17 mouse cellular contexts compared by ENCODE assay signal in the genomic region with DNA sequence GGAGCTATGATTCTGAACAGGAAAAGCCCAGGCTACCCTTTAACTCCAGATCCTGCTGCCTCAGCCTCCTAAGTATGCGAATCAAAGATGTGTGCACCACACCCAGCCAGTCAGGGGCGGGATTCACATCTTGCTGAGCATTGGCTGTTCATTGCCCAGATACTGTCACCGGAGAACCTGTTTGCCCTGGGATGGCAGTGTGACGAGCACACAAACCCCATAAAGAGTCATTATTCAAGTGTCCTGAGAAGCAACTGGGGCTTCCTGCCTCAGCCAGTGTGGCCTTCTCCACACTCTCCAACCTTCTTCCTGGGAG. TPM values are rescaled to one million over a fixed set of nuclear protein-coding genes. Genes with fewer than 3 reads are reported as not detected.
A peak's percentile ranks its signal among the peaks of the same experiment; 100 is the strongest.
DNase-seq lines count a peak whose midpoint lies in the region; ATAC-seq and TF ChIP-seq lines count a peak whose summit lies in the region.
"Had no signal": no experiment of that assay in that cellular context is flagged by ENCODE, and none has a peak within 500 bp of the region (broad histone marks: within the 10 kb centered on the region; RNA-seq: fewer than 3 reads in every experiment).

No protein-coding gene starts in this region.

- no peaks in the 10 kb centered on the region for H3K36me3 ChIP-seq in forebrain, embryonic 15.5 days
- H3K36me3 ChIP-seq in forebrain, postnatal 0 days (ENCODE audit: insufficient read depth): no peaks in the 10 kb centered on the region
- H3K36me3 ChIP-seq in heart, embryonic 16.5 days (ENCODE audit: control insufficient read depth, insufficient read depth): peaks cover 2% of the 10 kb centered on the region; the same call in 1 of the 2 replicates
- H3K36me3 ChIP-seq in midbrain, embryonic 11.5 days (ENCODE audit: control insufficient read depth, insufficient read depth, low read length): no peaks in the 10 kb centered on the region
- H3K36me3 ChIP-seq in midbrain, embryonic 16.5 days (ENCODE audit: control insufficient read depth, insufficient read depth, low read length): no peaks in the 10 kb centered on the region
- H3K36me3 ChIP-seq in limb, embryonic 10.5 days: no peaks in the 10 kb centered on the region
- H3K36me3 ChIP-seq: embryonic facial prominence, embryonic 12.5 days had no signal

- no peak overlapping the region for H3K9ac ChIP-seq in forebrain, embryonic 15.5 days (replicated peaks)
- no peak overlapping the region for H3K9ac ChIP-seq in forebrain, postnatal 0 days
- H3K9ac ChIP-seq in heart, embryonic 16.5 days (ENCODE audit: low read length): no peak overlapping the region
- H3K9ac ChIP-seq in midbrain, embryonic 11.5 days (ENCODE audit: low read length): no peak overlapping the region
- H3K9ac ChIP-seq in midbrain, embryonic 16.5 days (ENCODE audit: low read depth, low read length): no peak overlapping the region
- H3K9ac ChIP-seq: embryonic facial prominence, embryonic 12.5 days; liver, embryonic 14.5 days had no signal

- no peak for ATAC-seq in forebrain, embryonic 15.5 days (replicated peaks)
- ATAC-seq in forebrain, postnatal 0 days: no peak
- ATAC-seq in heart, embryonic 16.5 days (replicated peaks; ENCODE audit: extremely low read depth, insufficient read depth, low FRiP score): no peak
- ATAC-seq in midbrain, embryonic 11.5 days (ENCODE audit: low FRiP score): no peak
- no peak for ATAC-seq in midbrain, embryonic 16.5 days

- H3K27me3 ChIP-seq in forebrain, embryonic 15.5 days: no peaks in the 10 kb centered on the region
- H3K27me3 ChIP-seq in forebrain, postnatal 0 days (ENCODE audit: insufficient read depth, low read length): no peaks in the 10 kb centered on the region
- no peaks in the 10 kb centered on the region for H3K27me3 ChIP-seq in heart, embryonic 16.5 days (ENCODE audit: control insufficient read depth, insufficient read depth, low read length)
- no peaks in the 10 kb centered on the region for H3K27me3 ChIP-seq in midbrain, embryonic 11.5 days (ENCODE audit: control insufficient read depth, insufficient read depth, low read length)
- no peaks in the 10 kb centered on the region for H3K27me3 ChIP-seq in midbrain, embryonic 16.5 days (ENCODE audit: control insufficient read depth, insufficient read depth, low read depth, low read length)
- peaks cover 7% of the 10 kb centered on the region; the same call in 1 of the 2 replicates for H3K27me3 ChIP-seq in limb, embryonic 10.5 days (ENCODE audit: low read depth, poor library complexity, severe bottlenecking)

- WGBS in forebrain, embryonic 15.5 days: 66% methylated on average over 4 of the region's 4 CpGs
- WGBS in forebrain, postnatal 0 days: 55% methylated on average over 4 of the region's 4 CpGs
- WGBS in heart, embryonic 16.5 days: 49% methylated on average over 4 of the region's 4 CpGs
- 72% methylated on average over 4 of the region's 4 CpGs for WGBS in midbrain, embryonic 11.5 days
- WGBS in midbrain, embryonic 16.5 days: 64% methylated on average over 4 of the region's 4 CpGs
- 52% methylated on average over 4 of the region's 4 CpGs for WGBS in limb, embryonic 10.5 days

- TF ChIP-seq CTCF in forebrain, postnatal 0 days (IDR thresholded peaks at IDR 0.05; ENCODE audit: low read depth): no peak

- 0 out of 2 replicates have a peak overlapping the region, but pooled peaks have one; percentile 10 for H3K4me2 ChIP-seq in forebrain, embryonic 15.5 days (replicated peaks)
- H3K4me2 ChIP-seq in forebrain, postnatal 0 days (ENCODE audit: low read depth): no peak overlapping the region
- 0 out of 2 replicates have a peak overlapping the region, but pooled peaks have one; percentile 7 for H3K4me2 ChIP-seq in heart, embryonic 16.5 days (ENCODE audit: low read depth, low read length)
- H3K4me2 ChIP-seq in midbrain, embryonic 11.5 days: no peak overlapping the region
- no peak overlapping the region for H3K4me2 ChIP-seq in midbrain, embryonic 16.5 days (ENCODE audit: low read length)
- H3K4me2 ChIP-seq: embryonic facial prominence, embryonic 12.5 days had no signal

- H3K27ac ChIP-seq in forebrain, embryonic 15.5 days (replicated peaks): no peak overlapping the region
- no peak overlapping the region for H3K27ac ChIP-seq in forebrain, postnatal 0 days (ENCODE audit: low read depth, low read length)
- H3K27ac ChIP-seq in heart, embryonic 16.5 days (ENCODE audit: low read length): peak overlapping the region; percentile 15
- no peak overlapping the region for H3K27ac ChIP-seq in midbrain, embryonic 11.5 days (ENCODE audit: low read depth, low read length)
- no peak overlapping the region for H3K27ac ChIP-seq in midbrain, embryonic 16.5 days (ENCODE audit: low read length)
- no peak overlapping the region for H3K27ac ChIP-seq in limb, embryonic 10.5 days
- H3K27ac ChIP-seq: embryonic facial prominence, embryonic 12.5 days; liver, embryonic 14.5 days had no signal

- no peaks in the 10 kb centered on the region for H3K4me1 ChIP-seq in forebrain, embryonic 15.5 days
- H3K4me1 ChIP-seq in forebrain, postnatal 0 days (ENCODE audit: insufficient read depth): no peaks in the 10 kb centered on the region
- no peaks in the 10 kb centered on the region for H3K4me1 ChIP-seq in heart, embryonic 16.5 days (ENCODE audit: control insufficient read depth, insufficient read depth, low read length)
- peaks cover 2% of the 10 kb centered on the region; the same call in 1 of the 2 replicates for H3K4me1 ChIP-seq in midbrain, embryonic 11.5 days (ENCODE audit: control insufficient read depth, insufficient read depth, low read length)
- no peaks in the 10 kb centered on the region for H3K4me1 ChIP-seq in midbrain, embryonic 16.5 days (ENCODE audit: control insufficient read depth, insufficient read depth, low read length)
- H3K4me1 ChIP-seq in limb, embryonic 10.5 days: peaks cover 23% of the 10 kb centered on the region
- H3K4me1 ChIP-seq: embryonic facial prominence, embryonic 12.5 days had no signal

- H3K4me3 ChIP-seq in forebrain, embryonic 15.5 days: no peak overlapping the region
- H3K4me3 ChIP-seq in forebrain, postnatal 0 days (ENCODE audit: low read depth, low read length): no peak overlapping the region
- H3K4me3 ChIP-seq in heart, embryonic 16.5 days (ENCODE audit: low read length): no peak overlapping the region
- no peak overlapping the region for H3K4me3 ChIP-seq in midbrain, embryonic 11.5 days (ENCODE audit: low read depth, low read length)
- H3K4me3 ChIP-seq in midbrain, embryonic 16.5 days (ENCODE audit: low read depth, low read length): no peak overlapping the region
- H3K4me3 ChIP-seq in limb, embryonic 10.5 days: peak overlapping the region; percentile 12; the same call in 1 of the 2 replicates
- H3K4me3 ChIP-seq: embryonic facial prominence, embryonic 12.5 days had no signal

- no peaks in the 10 kb centered on the region for H3K9me3 ChIP-seq in forebrain, embryonic 15.5 days
- H3K9me3 ChIP-seq in forebrain, postnatal 0 days (ENCODE audit: low read length): no peaks in the 10 kb centered on the region
- 0 out of 2 replicates have a peak, but pooled peaks cover 4% of the 10 kb centered on the region for H3K9me3 ChIP-seq in heart, embryonic 16.5 days (replicated peaks; ENCODE audit: control insufficient read depth, low read length)
- no peaks in the 10 kb centered on the region for H3K9me3 ChIP-seq in midbrain, embryonic 11.5 days (ENCODE audit: control insufficient read depth, low read length)
- H3K9me3 ChIP-seq in midbrain, embryonic 16.5 days (replicated peaks; ENCODE audit: control insufficient read depth, low read length, poor library complexity, severe bottlenecking): no peaks in the 10 kb centered on the region
- no peaks in the 10 kb centered on the region for H3K9me3 ChIP-seq in limb, embryonic 10.5 days (replicated peaks)
- H3K9me3 ChIP-seq: embryonic facial prominence, embryonic 12.5 days had no signal

- no peak for DNase-seq in forebrain, postnatal 0 days
- no peak for DNase-seq in heart, postnatal 4 days
- peak; percentile 61 for DNase-seq in midbrain, embryonic 11.5 days (ENCODE audit: low spot score, missing footprints)
- DNase-seq in limb, embryonic 10.5 days (ENCODE audit: low spot score): no peak
- no peak for DNase-seq in adrenal gland, postnatal 10 days
- DNase-seq: cerebellum, postnatal 36 days; gastrocnemius, postnatal 14 days; kidney, postnatal 36 days; layer of hippocampus, postnatal 36 days; left cerebral cortex, postnatal 4 days; lung, postnatal 4 days had no signal

RNA-seq across cellular contexts. Expression of gene Myl2, which starts 11.1 kb away (rescaled TPM):
- 0.28 and 3.6 TPM in 2 replicates for polyA plus RNA-seq in forebrain, embryonic 15.5 days (2015; fragmentation: Nextera tagmentation; extraction: Ambion mirVana)
- total RNA-seq in forebrain, postnatal 0 days (2014; rRNA removed): 0.38 and 2.9 TPM in 2 replicates
- polyA plus RNA-seq in forebrain, postnatal 0 days (2015; fragmentation: Nextera tagmentation; extraction: Ambion mirVana): 1.7 TPM in 2 replicates
- 7,978 and 9,755 TPM in 2 replicates for polyA plus RNA-seq in heart, embryonic 16.5 days (2015; fragmentation: Nextera tagmentation; extraction: Ambion mirVana)
- total RNA-seq in heart, postnatal 4 days (2021): over 10,000 TPM; 18,495 to 19,403 TPM
- 0.29 TPM in 1 of 2 replicates, not detected in the other for polyA plus RNA-seq in midbrain, embryonic 11.5 days (2014; fragmentation: Nextera tagmentation; extraction: Ambion mirVana)
- polyA plus RNA-seq in midbrain, embryonic 16.5 days (2015; fragmentation: Nextera tagmentation; extraction: Ambion mirVana): 1.6 and 2.4 TPM in 2 replicates
- 3.1 TPM in 2 replicates for polyA plus RNA-seq in limb, embryonic 10.5 days (2016; fragmentation: Nextera tagmentation; extraction: Ambion mirVana)
- 100 to 1,000 TPM in 1 of 2 experiments, 10 to 100 TPM in 1; 25.5 to 182 TPM for total RNA-seq in adrenal gland, postnatal 10 days (2021)
- total RNA-seq: left cerebral cortex, postnatal 4 days had no signal

RNA-seq across cellular contexts. Expression of gene Ccdc63, which starts 28.7 kb away (rescaled TPM):
- polyA plus RNA-seq in forebrain, embryonic 15.5 days (2015; fragmentation: Nextera tagmentation; extraction: Ambion mirVana): not detected in 2 replicates
- total RNA-seq in forebrain, postnatal 0 days (2014; rRNA removed): 0.43 TPM in 1 of 2 replicates, not detected in the other
- polyA plus RNA-seq in forebrain, postnatal 0 days (2015; fragmentation: Nextera tagmentation; extraction: Ambion mirVana): 0.08 and 0.16 TPM in 2 replicates
- 0.12 and 0.56 TPM in 2 replicates for polyA plus RNA-seq in heart, embryonic 16.5 days (2015; fragmentation: Nextera tagmentation; extraction: Ambion mirVana)
- under 1 TPM in 1 of 2 experiments, not detected in 1; 0.36 TPM for total RNA-seq in heart, postnatal 4 days (2021)
- polyA plus RNA-seq in midbrain, embryonic 11.5 days (2014; fragmentation: Nextera tagmentation; extraction: Ambion mirVana): 0.03 TPM in 1 of 2 replicates, not detected in the other
- 0.24 and 0.25 TPM in 2 replicates for polyA plus RNA-seq in midbrain, embryonic 16.5 days (2015; fragmentation: Nextera tagmentation; extraction: Ambion mirVana)
- polyA plus RNA-seq in limb, embryonic 10.5 days (2016; fragmentation: Nextera tagmentation; extraction: Ambion mirVana): not detected in 2 replicates
- total RNA-seq in adrenal gland, postnatal 10 days (2021): not detected
- total RNA-seq: gastrocnemius, postnatal 14 days had no signal
- polyA plus RNA-seq: embryonic facial prominence, embryonic 12.5 days; stomach, embryonic 16.5 days had no signal

RNA-seq across cellular contexts. Expression of gene Ppp1cc, which starts 46.2 kb away (rescaled TPM):
- polyA plus RNA-seq in forebrain, embryonic 15.5 days (2015; fragmentation: Nextera tagmentation; extraction: Ambion mirVana): 273 and 275 TPM in 2 replicates
- 278 and 322 TPM in 2 replicates for total RNA-seq in forebrain, postnatal 0 days (2014; rRNA removed)
- 193 and 220 TPM in 2 replicates for polyA plus RNA-seq in forebrain, postnatal 0 days (2015; fragmentation: Nextera tagmentation; extraction: Ambion mirVana)
- polyA plus RNA-seq in heart, embryonic 16.5 days (2015; fragmentation: Nextera tagmentation; extraction: Ambion mirVana): 237 and 248 TPM in 2 replicates
- 100 to 1,000 TPM; 216 to 217 TPM for total RNA-seq in heart, postnatal 4 days (2021)
- 311 and 338 TPM in 2 replicates for polyA plus RNA-seq in midbrain, embryonic 11.5 days (2014; fragmentation: Nextera tagmentation; extraction: Ambion mirVana)
- 188 and 193 TPM in 2 replicates for polyA plus RNA-seq in midbrain, embryonic 16.5 days (2015; fragmentation: Nextera tagmentation; extraction: Ambion mirVana)
- polyA plus RNA-seq in limb, embryonic 10.5 days (2016; fragmentation: Nextera tagmentation; extraction: Ambion mirVana): 373 and 383 TPM in 2 replicates
- 100 to 1,000 TPM; 149 to 173 TPM for total RNA-seq in adrenal gland, postnatal 10 days (2021)

Comparison
In these comparisons a context has a peak if more than half of its experiments do, and no peak if none do; other contexts are left out.
1. H3K4me2 ChIP-seq: peak in forebrain, embryonic 15.5 days (single experiment) and heart, embryonic 16.5 days (single experiment); none in forebrain, postnatal 0 days (single experiment), midbrain, embryonic 11.5 days (single experiment) and midbrain, embryonic 16.5 days (single experiment).
2. RNA of gene Myl2, which starts 11.1 kb away (polyA plus RNA-seq): 7,978 to 9,755 TPM in heart, embryonic 16.5 days; 3.1 TPM in limb, embryonic 10.5 days, 1.6 to 2.4 TPM in midbrain, embryonic 16.5 days, 1.7 TPM in forebrain, postnatal 0 days, 0.29 TPM in midbrain, embryonic 11.5 days and 0.28 to 3.6 TPM in forebrain, embryonic 15.5 days; every median in the first group is over 1,000 times any median in the second.